Mouse (Mus musculus) cortical plate, adult 2 months (tissue): ENCODE measurements at regions not wholly inside any gene's neighbourhood (a gene's known extent, or its start where the extent isn't known, plus 50 kb on each side); places are given as distances from the start of the nearest gene placed in this dataset.

ENCODE experiments used
- CTCF ChIP-seq: fragments of 200-500 bp; IDR thresholded peaks from 2 replicates; pipeline ENCODE4 v1.5.1; 2011; ENCODE audit warnings: mild to moderate bottlenecking, control low read depth, low read length; ENCODE audit not compliant: insufficient read depth; ENCODE audit errors: extremely low read depth
- POLR2A ChIP-seq: fragments of 200-500 bp; IDR thresholded peaks from 2 replicates; pipeline ENCODE4 v1.6.1; 2011; ENCODE audit warnings: mild to moderate bottlenecking, low read length, control low read depth; ENCODE audit not compliant: insufficient read depth; ENCODE audit errors: extremely low read depth

- TF ChIP-seq POLR2A (no peak), CTCF (no peak)
Observed at GRCm38 (mm10) chr8:35125179-35125578, 640.4 kb upstream of the Gm19410 start.
